Mouse (Mus musculus): ENCODE data around the gene Zfp938. TPM values are rescaled to one million over a fixed set of nuclear protein-coding genes. Genes with fewer than 3 reads are reported as not detected.

Zfp938 gene
- 2.4 and 2.8 TPM in 2 replicates for polyA plus RNA-seq (2012; rRNA removed)

- DNase-seq (ENCODE audit: low read depth) = no peak
Observed at GRCm38 (mm10) chr10:82240742-82241400, at the start of gene Zfp938. Zfp938 (minus strand) TSS chr10:82241280.

- DNase-seq (ENCODE audit: low read depth) = no peak
Observed at GRCm38 (mm10) chr10:82257331-82257730, 16.3 kb upstream of the Zfp938 start.

- no peak for DNase-seq (ENCODE audit: low read depth)
Observed at GRCm38 (mm10) chr10:82245021-82245420, 3.9 kb upstream of the Zfp938 start.

GRCm38 (mm10) chr10:82241401-82241788 is 315 bp upstream of the Zfp938 start:
- no peak for DNase-seq (ENCODE audit: low read depth)

- DNase-seq (ENCODE audit: low read depth) = peak; percentile 59
Observed at GRCm38 (mm10) chr10:82178257-82179064, 62.6 kb downstream of the Zfp938 start.

Other genes with a start within 250 kb of the Zfp938 start
- gene Zfp873, start 193.2 kb downstream of the Zfp938 start, polyA plus RNA-seq (2012; rRNA removed) = 2.3 and 2.5 TPM in 2 replicates
- gene BC024063, start 157.9 kb downstream of the Zfp938 start, polyA plus RNA-seq (2012; rRNA removed) = 0.14 and 0.19 TPM in 2 replicates
- 0.55 and 0.72 TPM in 2 replicates for gene AU041133, start 113.3 kb downstream of the Zfp938 start, polyA plus RNA-seq (2012; rRNA removed)
- 0.05 and 0.13 TPM in 2 replicates for gene 4932415D10Rik, start 75.3 kb upstream of the Zfp938 start, polyA plus RNA-seq (2012; rRNA removed)
- 1.6 and 2.3 TPM in 2 replicates for gene Gm4924, start 113.0 kb upstream of the Zfp938 start, polyA plus RNA-seq (2012; rRNA removed)

Data from gonadal fat pad, adult 2 months (tissue).